Mouse (Mus musculus) induced T-regulatory cell, adult 2 months (primary cell): ENCODE data around the gene Gtf2h1.

Experiments
- DNase-seq: peaks from one replicate; pipeline ENCODE4 v3.0.0-alpha.2; 2012; ENCODE audit warnings: low read depth

Gene Gtf2h1

GRCm38 (mm10) chr7:46851026-46851425, 55.1 kb downstream of the Gtf2h1 start:
- no peak for DNase-seq

GRCm38 (mm10) chr7:46852666-46853065, 56.8 kb downstream of the Gtf2h1 start:
- no peak for DNase-seq

GRCm38 (mm10) chr7:46853365-46853764, 57.5 kb downstream of the Gtf2h1 start:
- no peak for DNase-seq

- DNase-seq = no peak
Measured at GRCm38 (mm10) chr7:46855866-46856560, 60.1 kb downstream of the Gtf2h1 start.

- DNase-seq = no peak
Measured at GRCm38 (mm10) chr7:46857436-46857835, 61.5 kb downstream of the Gtf2h1 start.

- DNase-seq = no peak
Measured at GRCm38 (mm10) chr7:46859031-46859430, 63.1 kb downstream of the Gtf2h1 start.

- no peak for DNase-seq
Measured at GRCm38 (mm10) chr7:46860996-46861395, 65.1 kb downstream of the Gtf2h1 start, which contains the start of gene Ldhc. Gene Ldhc, plus strand, starts transcription at chr7:46861203.

- no peak for DNase-seq
Measured at GRCm38 (mm10) chr7:46871988-46872387, 76.1 kb downstream of the Gtf2h1 start.
